ENCODE assay signal across 8 mouse cellular contexts in genomic region chr8:123422056-123422780, GRCm38 (mm10). TPM values are rescaled to one million over a fixed set of nuclear protein-coding genes. Genes with fewer than 3 reads are reported as not detected.
DNase-seq lines count a peak whose midpoint lies in the region; ATAC-seq lines count a peak whose summit lies in the region.

No protein-coding gene starts in this region.

- H3K4me1 ChIP-seq in embryonic facial prominence, embryonic 10.5 days = peaks cover 6% of the 10 kb centered on the region
- no peaks in the 10 kb centered on the region for H3K4me1 ChIP-seq in kidney, embryonic 14.5 days (ENCODE audit: control insufficient read depth, insufficient read depth, low read length)
- H3K4me1 ChIP-seq in liver, embryonic 11.5 days (replicated peaks; ENCODE audit: control insufficient read depth, insufficient read depth, low read length) = peaks cover 6% of the 10 kb centered on the region
- H3K4me1 ChIP-seq in stomach, embryonic 15.5 days = peaks cover 3% of the 10 kb centered on the region; the same call in 1 of the 2 replicates

- ATAC-seq in kidney, embryonic 14.5 days (ENCODE audit: low FRiP score, low TSS enrichment) = 0 out of 2 replicates have a peak, but pooled peaks have one; percentile 35
- ATAC-seq in liver, embryonic 11.5 days (replicated peaks; ENCODE audit: low FRiP score) = peak; percentile 65
- peak; percentile 71 for ATAC-seq in monocyte, adult 5-6 weeks (replicated peaks; ENCODE audit: insufficient number of reproducible peaks, low FRiP score, low TSS enrichment, poor library complexity, severe bottlenecking)
- ATAC-seq in stomach, embryonic 15.5 days (ENCODE audit: insufficient read depth, low FRiP score, low read depth) = no peak

- peaks cover 31% of the 10 kb centered on the region for H3K36me3 ChIP-seq in embryonic facial prominence, embryonic 10.5 days (replicated peaks)
- no peaks in the 10 kb centered on the region for H3K36me3 ChIP-seq in kidney, embryonic 14.5 days (ENCODE audit: control insufficient read depth, insufficient read depth, low read length)
- H3K36me3 ChIP-seq in liver, embryonic 11.5 days (ENCODE audit: control insufficient read depth, insufficient read depth, low read length) = no peaks in the 10 kb centered on the region
- H3K36me3 ChIP-seq in stomach, embryonic 15.5 days = no peaks in the 10 kb centered on the region

- peaks cover 6% of the 10 kb centered on the region for H3K9me3 ChIP-seq in embryonic facial prominence, embryonic 10.5 days
- peaks cover 10% of the 10 kb centered on the region for H3K9me3 ChIP-seq in kidney, embryonic 14.5 days (ENCODE audit: control insufficient read depth, low read length)
- peaks cover 9% of the 10 kb centered on the region; the same call in 1 of the 2 replicates for H3K9me3 ChIP-seq in liver, embryonic 11.5 days (ENCODE audit: control insufficient read depth, low read length)
- H3K9me3 ChIP-seq in stomach, embryonic 15.5 days = peaks cover 6% of the 10 kb centered on the region; the same call in 1 of the 2 replicates

- DNase-seq in A20 (ENCODE audit: low read depth, low spot score) = peak; percentile 77
- peak; percentile 79 for DNase-seq in adrenal gland, adult 2 months
- DNase-seq in embryonic facial prominence, embryonic 10.5 days (ENCODE audit: low spot score) = peak; percentile 78
- DNase-seq in heart, adult 8-10 months (ENCODE audit: low spot score) = peak; percentile 64
- peak; percentile 71 for DNase-seq in liver, embryonic 11.5 days (ENCODE audit: low spot score)

- peak overlapping the region; percentile 40 for H3K4me2 ChIP-seq in kidney, embryonic 14.5 days (replicated peaks; ENCODE audit: low read depth, low read length)
- peak overlapping the region; percentile 63 for H3K4me2 ChIP-seq in liver, embryonic 11.5 days
- H3K4me2 ChIP-seq in stomach, embryonic 15.5 days = peak overlapping the region; percentile 53

- H3K27ac ChIP-seq in embryonic facial prominence, embryonic 10.5 days (replicated peaks) = no peak overlapping the region
- H3K27ac ChIP-seq in kidney, embryonic 14.5 days (ENCODE audit: low read depth, low read length) = no peak overlapping the region
- H3K27ac ChIP-seq in liver, embryonic 11.5 days (ENCODE audit: low read depth, low read length) = no peak overlapping the region
- no peak overlapping the region for H3K27ac ChIP-seq in stomach, embryonic 15.5 days

- peak overlapping the region; percentile 39 for H3K4me3 ChIP-seq in embryonic facial prominence, embryonic 10.5 days
- peak overlapping the region; percentile 27 for H3K4me3 ChIP-seq in kidney, embryonic 14.5 days (ENCODE audit: low read length)
- H3K4me3 ChIP-seq in liver, embryonic 11.5 days (ENCODE audit: low read depth, low read length) = peak overlapping the region; percentile 34
- H3K4me3 ChIP-seq in stomach, embryonic 15.5 days (replicated peaks) = peak overlapping the region; percentile 23; the same call in 1 of the 2 replicates

- H3K27me3 ChIP-seq in embryonic facial prominence, embryonic 10.5 days (replicated peaks; ENCODE audit: low read depth, poor library complexity, severe bottlenecking) = peaks cover 6% of the 10 kb centered on the region; the same call in 1 of the 2 replicates
- H3K27me3 ChIP-seq in kidney, embryonic 14.5 days (ENCODE audit: control insufficient read depth, insufficient read depth, low read length) = no peaks in the 10 kb centered on the region
- no peaks in the 10 kb centered on the region for H3K27me3 ChIP-seq in liver, embryonic 11.5 days (replicated peaks; ENCODE audit: control insufficient read depth, insufficient read depth, low read length)
- no peaks in the 10 kb centered on the region for H3K27me3 ChIP-seq in stomach, embryonic 15.5 days (replicated peaks)

- whole genome bisulfite sequencing in embryonic facial prominence, embryonic 10.5 days = 21% methylated on average over 17 of the region's 17 CpGs
- 16% methylated on average over 16 of the region's 17 CpGs for WGBS in kidney, embryonic 14.5 days
- 7% methylated on average over 16 of the region's 17 CpGs for WGBS in liver, embryonic 11.5 days
- WGBS in stomach, embryonic 15.5 days = 11% methylated on average over 17 of the region's 17 CpGs

- no peak overlapping the region for H3K9ac ChIP-seq in kidney, embryonic 14.5 days (ENCODE audit: low read depth, low read length)
- H3K9ac ChIP-seq in liver, embryonic 11.5 days (ENCODE audit: low read depth, low read length) = 0 out of 2 replicates have a peak overlapping the region, but pooled peaks have one; percentile 22
- H3K9ac ChIP-seq in stomach, embryonic 15.5 days = no peak overlapping the region

RNA-seq across cellular contexts. Expression of gene Def8, which starts 1.1 kb away (rescaled TPM):
- total RNA-seq in adrenal gland, adult 2 months (2021) = 10 to 100 TPM; 26.0 to 31.7 TPM
- polyA plus RNA-seq in adrenal gland, adult 2 months (2012; rRNA removed) = 24.0 and 24.6 TPM in 2 replicates
- polyA plus RNA-seq in embryonic facial prominence, embryonic 10.5 days (2016; fragmentation: Nextera tagmentation; extraction: Ambion mirVana) = 43.5 and 44.5 TPM in 2 replicates
- 10 to 100 TPM; 64.0 to 74.9 (median 68.1) TPM for total RNA-seq in heart, adult 8-10 months (2022)
- 24.2 and 35.7 TPM in 2 replicates for polyA plus RNA-seq in kidney, embryonic 14.5 days (2014; fragmentation: Nextera tagmentation; extraction: Ambion mirVana)
- polyA plus RNA-seq in liver, embryonic 11.5 days (2014; fragmentation: Nextera tagmentation; extraction: Ambion mirVana) = 27.0 and 32.7 TPM in 2 replicates
- total RNA-seq in monocyte, adult 5-6 weeks (2017) = 9.1 to 9.7 TPM (median 9.4 TPM) in 3 replicates
- 24.9 and 28.1 TPM in 2 replicates for polyA plus RNA-seq in stomach, embryonic 15.5 days (2015; fragmentation: Nextera tagmentation; extraction: Ambion mirVana)

RNA-seq across cellular contexts. Expression of gene Tubb3, which starts 11.0 kb away (rescaled TPM):
- 1 to 10 TPM; 2.4 to 8.3 TPM for total RNA-seq in adrenal gland, adult 2 months (2021)
- polyA plus RNA-seq in adrenal gland, adult 2 months (2012; rRNA removed) = 3.8 and 21.1 TPM in 2 replicates
- polyA plus RNA-seq in embryonic facial prominence, embryonic 10.5 days (2016; fragmentation: Nextera tagmentation; extraction: Ambion mirVana) = 223 and 230 TPM in 2 replicates
- total RNA-seq in heart, adult 8-10 months (2022) = under 1 TPM; 0.22 to 0.75 (median 0.35) TPM
- polyA plus RNA-seq in kidney, embryonic 14.5 days (2014; fragmentation: Nextera tagmentation; extraction: Ambion mirVana) = 1.2 and 1.9 TPM in 2 replicates
- polyA plus RNA-seq in liver, embryonic 11.5 days (2014; fragmentation: Nextera tagmentation; extraction: Ambion mirVana) = 6.0 and 6.9 TPM in 2 replicates
- 0.29 to 0.96 TPM (median 0.76 TPM) in 3 replicates for total RNA-seq in monocyte, adult 5-6 weeks (2017)
- polyA plus RNA-seq in stomach, embryonic 15.5 days (2015; fragmentation: Nextera tagmentation; extraction: Ambion mirVana) = 55.7 and 57.1 TPM in 2 replicates

RNA-seq across cellular contexts. Expression of gene Mc1r, which starts 15.3 kb away (rescaled TPM):
- total RNA-seq in adrenal gland, adult 2 months (2021) = not detected
- polyA plus RNA-seq in adrenal gland, adult 2 months (2012; rRNA removed) = not detected in 2 replicates
- polyA plus RNA-seq in embryonic facial prominence, embryonic 10.5 days (2016; fragmentation: Nextera tagmentation; extraction: Ambion mirVana) = not detected in 2 replicates
- total RNA-seq in heart, adult 8-10 months (2022) = not detected
- polyA plus RNA-seq in kidney, embryonic 14.5 days (2014; fragmentation: Nextera tagmentation; extraction: Ambion mirVana) = not detected in 2 replicates
- polyA plus RNA-seq in liver, embryonic 11.5 days (2014; fragmentation: Nextera tagmentation; extraction: Ambion mirVana) = 0.04 and 0.06 TPM in 2 replicates
- not detected in 3 replicates for total RNA-seq in monocyte, adult 5-6 weeks (2017)
- polyA plus RNA-seq in stomach, embryonic 15.5 days (2015; fragmentation: Nextera tagmentation; extraction: Ambion mirVana) = not detected in 2 replicates

RNA-seq across cellular contexts. Expression of gene Tcf25, which starts 48.7 kb away (rescaled TPM):
- 100 to 1,000 TPM; 230 to 235 TPM for total RNA-seq in adrenal gland, adult 2 months (2021)
- polyA plus RNA-seq in adrenal gland, adult 2 months (2012; rRNA removed) = 151 and 158 TPM in 2 replicates
- 141 and 144 TPM in 2 replicates for polyA plus RNA-seq in embryonic facial prominence, embryonic 10.5 days (2016; fragmentation: Nextera tagmentation; extraction: Ambion mirVana)
- 100 to 1,000 TPM; 135 to 187 (median 158) TPM for total RNA-seq in heart, adult 8-10 months (2022)
- polyA plus RNA-seq in kidney, embryonic 14.5 days (2014; fragmentation: Nextera tagmentation; extraction: Ambion mirVana) = 115 and 157 TPM in 2 replicates
- polyA plus RNA-seq in liver, embryonic 11.5 days (2014; fragmentation: Nextera tagmentation; extraction: Ambion mirVana) = 136 and 147 TPM in 2 replicates
- 415 to 577 TPM (median 562 TPM) in 3 replicates for total RNA-seq in monocyte, adult 5-6 weeks (2017)
- polyA plus RNA-seq in stomach, embryonic 15.5 days (2015; fragmentation: Nextera tagmentation; extraction: Ambion mirVana) = 159 and 182 TPM in 2 replicates

RNA-seq across cellular contexts. Expression of gene Afg3l1, which starts 55.5 kb away (rescaled TPM):
- 10 to 100 TPM; 44.0 to 73.7 TPM for total RNA-seq in adrenal gland, adult 2 months (2021)
- polyA plus RNA-seq in adrenal gland, adult 2 months (2012; rRNA removed) = 23.2 and 25.2 TPM in 2 replicates
- polyA plus RNA-seq in embryonic facial prominence, embryonic 10.5 days (2016; fragmentation: Nextera tagmentation; extraction: Ambion mirVana) = 68.1 and 69.2 TPM in 2 replicates
- total RNA-seq in heart, adult 8-10 months (2022) = 10 to 100 TPM; 59.2 to 78.1 (median 73.3) TPM
- polyA plus RNA-seq in kidney, embryonic 14.5 days (2014; fragmentation: Nextera tagmentation; extraction: Ambion mirVana) = 36.2 and 43.2 TPM in 2 replicates
- 42.2 and 43.0 TPM in 2 replicates for polyA plus RNA-seq in liver, embryonic 11.5 days (2014; fragmentation: Nextera tagmentation; extraction: Ambion mirVana)
- total RNA-seq in monocyte, adult 5-6 weeks (2017) = 11.3 to 24.6 TPM (median 14.3 TPM) in 3 replicates
- 46.8 and 57.6 TPM in 2 replicates for polyA plus RNA-seq in stomach, embryonic 15.5 days (2015; fragmentation: Nextera tagmentation; extraction: Ambion mirVana)
